Mouse (Mus musculus) naive thymus-derived CD4-positive, alpha-beta T cell, adult 5 months (primary cell): Measurements from ENCODE around the gene Gm28553. TPM values are rescaled to one million over a fixed set of nuclear protein-coding genes. Genes with fewer than 3 reads are reported as not detected.

Experiments used
- polyA plus RNA-seq: library from polyadenylated mRNA; unstranded; fragments of 100-300 nt; shearing (Covaris generic); gene quantifications from one replicate; pipeline ENCODE4 v1.2.1, GENCODE M21; 2017

The Gm28553 gene
- polyA plus RNA-seq: not detected

DNA sequence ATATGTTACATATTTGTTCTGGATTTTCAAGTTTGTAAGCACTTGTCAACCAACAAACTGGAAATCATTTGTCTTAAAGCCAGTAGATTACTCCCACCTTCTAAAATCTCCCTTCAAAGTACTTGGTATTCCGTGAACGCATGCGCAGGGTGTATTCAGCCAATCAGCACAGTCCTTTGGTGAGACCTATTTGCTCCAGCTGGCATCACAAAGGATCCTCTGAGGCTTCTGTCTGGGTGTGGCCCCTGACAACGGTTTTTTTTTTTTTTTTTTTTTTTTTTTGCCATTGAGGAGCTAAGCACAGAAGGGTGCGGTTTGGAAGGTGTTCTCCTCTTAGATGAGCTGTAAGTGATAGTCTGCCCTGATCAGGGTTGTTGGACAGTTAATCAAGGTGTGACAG is at the start of gene Gm28553:
TSS of gene Gm28553 (plus strand) at position 301 of the 400 bp plus-strand sequence.

